Mouse (Mus musculus): ENCODE measurements around the gene Mgat4b. TPM values are rescaled to one million over a fixed set of nuclear protein-coding genes. Genes with fewer than 3 reads are reported as not detected.

Mgat4b gene
- total and polyA plus RNA-seq, 2 experiments from 2014 or later: 91.8 to 107 TPM

DNA sequence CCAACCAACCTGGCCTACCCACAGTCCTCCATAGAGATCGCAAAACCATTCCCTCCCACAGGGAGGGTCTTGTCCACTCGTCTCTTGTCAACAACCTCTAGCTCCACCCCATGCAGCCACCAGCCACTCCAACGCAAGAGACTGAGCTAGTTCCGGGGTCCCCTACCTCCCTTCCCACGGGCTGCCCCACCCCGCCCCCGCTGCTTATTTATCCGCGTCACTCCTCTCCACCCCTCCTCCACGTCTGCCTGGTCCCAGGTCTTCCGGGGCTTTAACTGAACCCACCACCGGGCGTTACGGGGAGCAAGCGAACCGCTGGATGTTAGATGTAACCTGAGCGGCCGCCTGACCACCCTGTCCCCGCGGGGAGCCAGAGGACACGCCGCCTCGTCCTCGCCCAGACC is 587 bp upstream of the Mgat4b start:
- under 1% methylated on average over 24 of the region's 24 CpGs for WGBS
- peak overlapping the region; percentile 59 for H3K4me2 ChIP-seq (ENCODE audit: low read depth)

DNA sequence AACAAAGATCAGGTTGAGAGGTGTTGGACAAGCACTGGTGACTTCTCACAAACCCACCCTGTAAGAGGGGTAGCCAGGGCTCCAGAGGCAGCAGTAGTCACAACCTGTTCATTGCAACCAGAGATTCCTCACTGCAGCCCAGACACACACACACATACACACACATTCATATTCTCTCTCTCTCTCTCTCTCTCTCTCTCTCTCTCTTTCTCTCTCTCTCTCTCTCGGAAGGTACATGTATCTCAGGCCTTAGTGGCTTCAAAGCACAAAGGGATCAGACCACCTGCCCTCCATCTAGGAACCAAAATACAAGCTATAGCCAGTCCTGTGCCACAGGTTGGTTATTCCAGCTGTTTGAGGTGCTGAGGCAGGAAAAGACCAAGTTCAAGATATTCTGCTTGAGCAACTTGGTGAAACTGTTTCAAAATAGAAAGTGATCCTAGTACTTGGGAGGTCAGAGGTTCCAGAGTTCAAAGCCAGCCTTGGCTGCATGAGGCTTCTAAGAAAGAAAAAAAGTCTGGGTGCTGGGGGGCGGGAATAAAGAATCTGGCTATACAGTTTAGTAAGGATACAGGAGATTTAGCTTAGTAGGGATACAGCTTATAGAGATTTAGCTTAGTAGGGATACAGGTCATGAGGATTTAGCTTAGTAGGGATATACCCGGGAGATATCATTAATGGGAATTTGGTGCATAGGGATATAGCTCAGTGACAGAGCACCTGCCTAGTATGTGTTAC is 801 bp downstream of the Mgat4b start:
- Histone ChIP-seq H3K36me3 (ENCODE audit: insufficient read depth) (peaks cover 12% of the 10 kb centered on the region), H3K9ac (peak overlapping the region; percentile 100; the same call in 1 of the 2 replicates), H3K4me2 (ENCODE audit: low read depth) (peak overlapping the region; percentile 59), H3K27me3 (ENCODE audit: insufficient read depth, low read length) (no peaks in the 10 kb centered on the region), H3K9me3 (ENCODE audit: low read length) (no peaks in the 10 kb centered on the region), H3K4me3 (ENCODE audit: low read depth, low read length) (peak overlapping the region; percentile 99), H3K4me1 (ENCODE audit: insufficient read depth) (peaks cover 15% of the 10 kb centered on the region; the same call in 1 of the 2 replicates), H3K27ac (ENCODE audit: low read depth, low read length) (peak overlapping the region; percentile 99)
- DNase-seq: no peak
- TF ChIP-seq CTCF (IDR thresholded peaks at IDR 0.05; ENCODE audit: low read depth): no peak
- 94% methylated on average over 3 of the region's 3 CpGs for WGBS
- no peak for ATAC-seq

More for the DNA sequence above, 587 bp upstream of the Mgat4b start:
- ATAC-seq (peak; percentile 96), DNase-seq (peak; percentile 94)
- H3K36me3 ChIP-seq (ENCODE audit: insufficient read depth): peaks cover 26% of the 10 kb centered on the region
- H3K9me3 ChIP-seq (ENCODE audit: low read length): no peaks in the 10 kb centered on the region
- no peaks in the 10 kb centered on the region for H3K27me3 ChIP-seq (ENCODE audit: insufficient read depth, low read length)
- peaks cover 12% of the 10 kb centered on the region; the same call in 1 of the 2 replicates for H3K4me1 ChIP-seq (ENCODE audit: insufficient read depth)
- H3K9ac ChIP-seq: peak overlapping the region; percentile 100
- H3K27ac ChIP-seq (ENCODE audit: low read depth, low read length): peak overlapping the region; percentile 99
- peak overlapping the region; percentile 99 for H3K4me3 ChIP-seq (ENCODE audit: low read depth, low read length)
- TF ChIP-seq CTCF (IDR thresholded peaks at IDR 0.05; ENCODE audit: low read depth): no peak

DNA sequence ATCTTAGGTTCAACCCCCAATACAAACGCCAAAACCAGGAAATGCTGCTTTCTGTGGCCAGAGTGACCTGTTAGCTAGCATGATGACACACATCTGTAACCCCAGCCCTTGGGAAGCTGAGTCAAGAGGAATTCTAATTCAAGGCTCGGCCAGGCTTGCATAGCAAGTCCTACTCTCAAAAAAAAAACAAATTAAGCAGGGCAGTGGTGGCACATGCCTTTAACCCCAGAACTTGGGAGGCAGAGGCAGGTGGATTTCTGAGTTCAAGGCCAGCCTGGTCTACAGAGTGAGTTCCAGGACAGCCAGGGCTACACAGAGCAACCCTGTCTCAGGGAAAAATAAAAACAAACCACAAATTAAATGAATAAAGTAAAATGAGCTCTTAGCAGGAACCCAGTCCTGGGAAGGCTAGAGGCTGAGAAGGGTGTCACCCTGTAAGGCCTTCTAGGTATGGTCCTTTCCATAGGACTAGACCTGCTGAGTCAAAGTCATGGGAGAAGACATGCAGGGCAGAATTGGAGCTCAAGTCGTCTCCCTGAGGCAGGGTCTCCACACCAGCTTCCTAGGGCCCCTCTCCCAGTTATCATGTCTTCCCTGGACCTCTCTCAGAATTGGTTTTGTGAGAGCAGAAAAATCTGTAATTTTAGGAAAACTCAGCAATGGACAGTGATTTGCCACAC is 1.5 kb downstream of the Mgat4b start:
- Histone ChIP-seq H3K4me3 (ENCODE audit: low read depth, low read length) (no peak overlapping the region), H3K4me1 (ENCODE audit: insufficient read depth) (peaks cover 15% of the 10 kb centered on the region; the same call in 1 of the 2 replicates), H3K4me2 (ENCODE audit: low read depth) (no peak overlapping the region), H3K36me3 (ENCODE audit: insufficient read depth) (peaks cover 6% of the 10 kb centered on the region; the same call in 1 of the 2 replicates), H3K9ac (no peak overlapping the region), H3K9me3 (ENCODE audit: low read length) (no peaks in the 10 kb centered on the region), H3K27me3 (ENCODE audit: insufficient read depth, low read length) (no peaks in the 10 kb centered on the region), H3K27ac (ENCODE audit: low read depth, low read length) (no peak overlapping the region)
- ATAC-seq (no peak), DNase-seq (no peak)
- 74% methylated on average over 3 of the region's 3 CpGs for WGBS
- TF ChIP-seq CTCF (IDR thresholded peaks at IDR 0.05; ENCODE audit: low read depth): no peak

DNA sequence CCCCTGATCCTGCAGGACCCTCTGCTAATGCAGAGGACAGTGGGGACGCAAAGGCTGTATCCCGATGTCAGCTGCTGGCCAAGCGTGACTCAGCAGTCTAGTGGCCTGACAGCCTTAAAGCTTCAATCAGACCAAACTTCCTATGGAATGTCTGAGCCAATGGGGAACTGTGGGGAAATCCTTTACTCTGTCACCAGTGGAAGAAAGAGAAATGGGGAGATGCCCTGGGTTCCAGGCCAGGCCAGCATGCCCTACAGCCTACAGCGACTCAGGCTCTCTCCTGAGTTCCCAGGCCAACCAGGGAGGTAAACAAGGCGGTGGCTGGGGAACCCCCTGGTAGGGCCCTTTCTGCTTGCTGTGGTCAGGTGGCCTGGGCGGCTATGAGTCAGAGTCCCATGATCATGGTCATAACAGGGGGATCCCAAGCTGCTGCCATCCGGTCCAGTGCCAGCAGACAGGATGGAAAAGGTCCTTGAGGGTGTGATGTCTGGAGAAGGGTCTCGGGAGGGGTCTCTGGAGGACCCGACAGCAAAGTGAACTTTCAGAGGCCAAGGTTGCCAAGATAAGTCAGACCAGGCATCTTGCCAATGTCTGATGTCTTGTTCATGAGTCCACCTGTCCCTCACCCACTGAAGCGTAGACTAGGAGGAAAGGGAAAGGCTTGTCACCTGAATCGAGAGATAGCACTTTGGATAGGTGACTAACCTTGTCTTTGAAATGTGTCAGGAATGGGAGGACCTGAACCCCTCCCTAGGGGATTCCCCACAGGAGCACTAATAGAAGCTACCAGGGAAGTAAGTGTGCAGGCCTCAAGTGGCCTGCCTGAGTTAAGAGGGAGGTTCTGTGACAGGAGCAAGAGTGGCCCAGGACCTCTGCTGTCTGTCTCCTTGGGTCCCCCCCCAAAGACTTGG is 2.4 kb downstream of the Mgat4b start:
- H3K4me1 ChIP-seq (ENCODE audit: insufficient read depth): peaks cover 15% of the 10 kb centered on the region; the same call in 1 of the 2 replicates
- WGBS: 62% methylated on average over 11 of the region's 11 CpGs
- no peak for DNase-seq

DNA sequence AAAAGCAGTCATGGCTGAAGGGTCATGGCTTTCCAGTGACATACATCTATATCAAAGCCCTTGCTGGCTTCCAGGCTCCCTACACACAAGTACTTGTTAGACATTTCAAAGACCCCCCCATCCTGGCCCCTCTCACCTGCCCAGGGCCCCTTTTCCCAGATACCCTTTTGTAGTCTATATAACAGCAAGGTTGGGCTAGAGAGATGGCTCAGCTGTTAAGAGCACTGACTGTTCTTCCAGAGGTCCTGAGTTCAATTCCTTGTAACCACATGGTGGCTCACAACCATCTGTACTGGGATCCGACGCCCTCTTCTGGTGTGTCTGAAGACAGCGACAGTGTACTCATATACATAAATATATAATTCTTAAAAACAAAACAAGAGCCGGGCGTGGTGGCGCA is 3.9 kb downstream of the Mgat4b start:
- Histone ChIP-seq H3K27me3 (ENCODE audit: insufficient read depth, low read length) (no peaks in the 10 kb centered on the region), H3K4me3 (ENCODE audit: low read depth, low read length) (no peak overlapping the region), H3K9ac (no peak overlapping the region), H3K36me3 (ENCODE audit: insufficient read depth) (no peaks in the 10 kb centered on the region), H3K4me1 (ENCODE audit: insufficient read depth) (peaks cover 8% of the 10 kb centered on the region; the same call in 1 of the 2 replicates), H3K4me2 (ENCODE audit: low read depth) (no peak overlapping the region), H3K9me3 (ENCODE audit: low read length) (no peaks in the 10 kb centered on the region), H3K27ac (ENCODE audit: low read depth, low read length) (no peak overlapping the region)
- ATAC-seq (no peak), DNase-seq (no peak)
- WGBS: 93% methylated on average over 6 of the region's 6 CpGs
- no peak for TF ChIP-seq CTCF (IDR thresholded peaks at IDR 0.05; ENCODE audit: low read depth)

More for the DNA sequence above, 2.4 kb downstream of the Mgat4b start:
- no peak for TF ChIP-seq CTCF (IDR thresholded peaks at IDR 0.05; ENCODE audit: low read depth)
- no peaks in the 10 kb centered on the region for H3K36me3 ChIP-seq (ENCODE audit: insufficient read depth)
- H3K9ac ChIP-seq: no peak overlapping the region
- no peaks in the 10 kb centered on the region for H3K9me3 ChIP-seq (ENCODE audit: low read length)
- ATAC-seq: no peak
- H3K4me2 ChIP-seq (ENCODE audit: low read depth): no peak overlapping the region
- H3K4me3 ChIP-seq (ENCODE audit: low read depth, low read length): no peak overlapping the region
- no peaks in the 10 kb centered on the region for H3K27me3 ChIP-seq (ENCODE audit: insufficient read depth, low read length)
- no peak overlapping the region for H3K27ac ChIP-seq (ENCODE audit: low read depth, low read length)

DNA sequence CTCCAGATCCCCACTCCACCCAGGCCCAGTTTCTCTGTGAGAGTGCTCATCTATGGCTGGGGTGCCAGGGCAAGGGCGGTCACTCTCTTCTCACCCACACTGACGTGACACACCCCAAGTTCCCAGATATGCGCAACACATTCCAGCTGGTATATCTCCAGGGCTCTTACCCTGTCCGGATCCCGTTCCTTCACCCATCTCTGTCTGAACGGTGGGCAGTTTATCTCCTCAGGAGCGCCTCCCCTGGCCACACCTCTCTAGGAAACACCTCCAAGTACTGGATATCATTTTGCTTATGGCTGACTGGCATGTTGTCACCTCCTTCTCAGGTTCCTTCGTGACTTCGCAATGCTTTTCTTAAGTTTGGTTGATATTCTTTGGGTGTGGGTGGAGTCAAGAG is 4.9 kb downstream of the Mgat4b start:
- H3K36me3 ChIP-seq (ENCODE audit: insufficient read depth): 0 out of 2 replicates have a peak, but pooled peaks cover 2% of the 10 kb centered on the region

More for the DNA sequence above, 4.9 kb downstream of the Mgat4b start:
- H3K27ac ChIP-seq (ENCODE audit: low read depth, low read length): no peak overlapping the region
- no peak for TF ChIP-seq CTCF (IDR thresholded peaks at IDR 0.05; ENCODE audit: low read depth)
- no peak overlapping the region; the same call in 1 of the 2 replicates for H3K4me2 ChIP-seq (ENCODE audit: low read depth)
- H3K27me3 ChIP-seq (ENCODE audit: insufficient read depth, low read length): no peaks in the 10 kb centered on the region
- H3K4me1 ChIP-seq (ENCODE audit: insufficient read depth): peaks cover 8% of the 10 kb centered on the region; the same call in 1 of the 2 replicates
- H3K4me3 ChIP-seq (ENCODE audit: low read depth, low read length): no peak overlapping the region
- H3K9ac ChIP-seq: no peak overlapping the region
- H3K9me3 ChIP-seq (ENCODE audit: low read length): no peaks in the 10 kb centered on the region
- ATAC-seq (no peak), DNase-seq (no peak)
- WGBS: 29% methylated on average over 9 of the region's 9 CpGs

Data from forebrain, postnatal 0 days (tissue).